Mouse (Mus musculus) CH12.LX (cell line): ENCODE measurements around the gene Cyb5b. TPM values are rescaled to one million over a fixed set of nuclear protein-coding genes. Genes with fewer than 3 reads are reported as not detected.

ENCODE experiments used
- DNase-seq: peaks from one replicate; pipeline ENCODE4 v3.0.0-alpha.2; 2013; ENCODE audit errors: extremely low read depth
- H3K27ac ChIP-seq: 2 replicates; pipeline ENCODE4 v1.5.1; 2012; ENCODE audit warnings: low read depth, mild to moderate bottlenecking, control low read depth, moderate library complexity; ENCODE audit not compliant: insufficient read depth
- H3K27me3 ChIP-seq: replicated peaks from 2 replicates; pipeline ENCODE3; 2012; ENCODE audit warnings: inconsistent platforms
- H3K36me3 ChIP-seq, 2 experiments: replicated peaks in 1 of 2; 2 replicates each; pipeline versions ENCODE3 to v1.6.1; 2012; ENCODE audit warnings: inconsistent platforms in 1 of 2, low read length in 1 of 2, mild to moderate bottlenecking in 1 of 2, mixed read lengths in 1 of 2, moderate library complexity in 1 of 2; ENCODE audit not compliant: control insufficient read depth in 1 of 2, insufficient read depth in 1 of 2
- H3K4me1 ChIP-seq, 2 experiments: 2 replicates each; pipeline ENCODE4 v1.6.1; 2012; ENCODE audit warnings: inconsistent platforms in 1 of 2, moderate library complexity in 1 of 2; ENCODE audit not compliant: insufficient read depth in 2 of 2, control insufficient read depth in 1 of 2
- H3K4me2 ChIP-seq: 2 replicates; pipeline ENCODE4 v1.6.1; 2012; ENCODE audit warnings: low read depth, mild to moderate bottlenecking, control low read depth; ENCODE audit not compliant: poor library complexity, insufficient read depth, severe bottlenecking
- H3K4me3 ChIP-seq, 3 experiments: fragments of 150-350 bp in 1 of 3; sonication (generic) in 1 of 3; replicated peaks in 1 of 3; 2 replicates each; pipeline versions ENCODE3 to v1.5.1; 2011 to 2012; ENCODE audit warnings: low read depth in 2 of 3, low read length in 2 of 3, mild to moderate bottlenecking in 2 of 3, moderate library complexity in 2 of 3, control low read depth in 1 of 3, improper control_type of control experiment in 1 of 3, inconsistent platforms in 1 of 3, mixed read lengths in 1 of 3; ENCODE audit not compliant: poor library complexity in 1 of 3
- H3K79me2 ChIP-seq: replicated peaks from 2 replicates; pipeline ENCODE4 v1.6.1; 2012; ENCODE audit warnings: mild to moderate bottlenecking, moderate library complexity; ENCODE audit not compliant: control insufficient read depth, poor library complexity, insufficient read depth, severe bottlenecking; ENCODE audit errors: extremely low read depth
- H3K9ac ChIP-seq: 2 replicates; pipeline ENCODE4 v1.6.1; 2012; ENCODE audit warnings: low read depth, mild to moderate bottlenecking, control low read depth, moderate library complexity; ENCODE audit not compliant: insufficient read depth
- H3K9me3 ChIP-seq: replicated peaks from 2 replicates; pipeline ENCODE3; 2012; ENCODE audit warnings: low read length, inconsistent platforms, mixed read lengths
- CTCF ChIP-seq, 2 experiments: IDR thresholded peaks in 1 of 2; conservative IDR thresholded peaks in 1 of 2; 2 replicates each; pipeline ENCODE4 v1.5.1; 2011 to 2012; ENCODE audit warnings: low read depth in 2 of 2, low read length in 2 of 2, improper control_type of control experiment in 1 of 2, inconsistent platforms in 1 of 2, mild to moderate bottlenecking in 1 of 2, moderate library complexity in 1 of 2
- GABPA ChIP-seq: IDR thresholded peaks from 2 replicates; pipeline ENCODE4 v1.6.1; 2012; ENCODE audit warnings: low read depth, low read length, improper control_type of control experiment, inconsistent platforms; ENCODE audit not compliant: insufficient replicate concordance
- JUN ChIP-seq: IDR thresholded peaks from 2 replicates; pipeline ENCODE4 v1.6.1; 2011; ENCODE audit warnings: low read depth, mild to moderate bottlenecking, low read length, improper control_type of control experiment, moderate library complexity; ENCODE audit not compliant: insufficient read depth
- JUND ChIP-seq: conservative IDR thresholded peaks from 2 replicates; pipeline ENCODE4 v1.6.1; 2011; ENCODE audit warnings: low read depth, low read length, improper control_type of control experiment
- MAZ ChIP-seq: IDR thresholded peaks from 2 replicates; pipeline ENCODE4 v1.6.1; 2012; ENCODE audit warnings: low read depth, mild to moderate bottlenecking, inconsistent platforms, low read length, improper control_type of control experiment, moderate library complexity
- MEF2A ChIP-seq: IDR thresholded peaks from 2 replicates; pipeline ENCODE4 v1.6.1; 2014; ENCODE audit warnings: low read depth, mild to moderate bottlenecking, inconsistent platforms, low read length, improper control_type of control experiment, borderline replicate concordance
- MXI1 ChIP-seq: IDR thresholded peaks from 2 replicates; pipeline ENCODE4 v1.6.1; 2011; ENCODE audit warnings: mild to moderate bottlenecking, low read depth, low read length, improper control_type of control experiment
- MYC ChIP-seq: IDR thresholded peaks from 2 replicates; pipeline ENCODE4 v1.6.1; 2011; ENCODE audit warnings: low read depth, mild to moderate bottlenecking, improper control_type of control experiment, low read length
- PAX5 ChIP-seq: IDR thresholded peaks from 2 replicates; pipeline ENCODE4 v1.6.1; 2012; ENCODE audit warnings: low read length, inconsistent platforms, mixed read lengths
- POLR2AphosphoS2 ChIP-seq: IDR thresholded peaks from 2 replicates; pipeline ENCODE4 v1.6.1; 2011; ENCODE audit warnings: low read depth, low read length, improper control_type of control experiment
- RAD21 ChIP-seq: IDR thresholded peaks from 2 replicates; pipeline ENCODE4 v1.6.1; 2011; ENCODE audit warnings: low read depth, mild to moderate bottlenecking, low read length, improper control_type of control experiment, moderate library complexity
- RCOR1 ChIP-seq: conservative IDR thresholded peaks from 2 replicates; pipeline ENCODE4 v1.6.1; 2012; ENCODE audit warnings: low read depth, mild to moderate bottlenecking, inconsistent platforms, low read length, improper control_type of control experiment
- SMC3 ChIP-seq: IDR thresholded peaks from 2 replicates; pipeline ENCODE4 v1.6.1; 2011; ENCODE audit warnings: low read depth, low read length, improper control_type of control experiment
- TBP ChIP-seq: conservative IDR thresholded peaks from 2 replicates; pipeline ENCODE4 v1.6.1; 2011; ENCODE audit warnings: low read depth, low read length, improper control_type of control experiment
- UBTF ChIP-seq: IDR thresholded peaks from 2 replicates; pipeline ENCODE4 v1.6.1; 2012; ENCODE audit warnings: low read depth, mild to moderate bottlenecking, inconsistent platforms, low read length, improper control_type of control experiment, moderate library complexity
- ZC3H11A ChIP-seq: IDR thresholded peaks from 2 replicates; pipeline ENCODE4 v1.6.1; 2012; ENCODE audit warnings: low read depth, mild to moderate bottlenecking, inconsistent platforms, low read length, improper control_type of control experiment
- dilution Hi-C: fragments of 300-500 bp; cut with MboI; formaldehyde crosslinking; loops from 2 replicates; pipeline ENCODE4 v1.14.3; 2020; ENCODE audit warnings: low sequenced_read_pairs; ENCODE audit not compliant: extremely low pct_unique_long_range_greater_than_20kb, extremely low pct_ligation_motif_present
- in situ Hi-C: fragments of 300-500 bp; cut with MboI; formaldehyde crosslinking; loops from 3 replicates; pipeline ENCODE4 v1.14.3; 2019; ENCODE audit warnings: low sequenced_read_pairs, low pct_ligation_motif_present, low pct_unique_long_range_greater_than_20kb, mixed read lengths
- polyA plus RNA-seq: library from polyadenylated mRNA; unstranded; fragments of >175 nt; gene quantifications from 2 replicates; pipeline ENCODE4 v1.2.1, GENCODE M21; 2012; ENCODE audit warnings: low read depth; ENCODE audit not compliant: insufficient read length
- total RNA-seq, 2 experiments: library from RNA; depleted of rRNA; stranded (reverse); fragments of 300-350 nt in 1 of 2; fragments of >200 nt in 1 of 2; gene quantifications; 2 replicates each; pipeline ENCODE4 v1.2.3; 2012 to 2014

The Cyb5b gene
- total and polyA plus RNA-seq, 3 experiments: 74.0 to 156 (median 108) TPM

- TF ChIP-seq RCOR1 (no peak), GABPA (no peak), MXI1 (no peak)
- peaks cover 0 to 8% of the 10 kb centered on the region in 2 experiments; a peak in 2 of 4 replicates for H3K4me1 ChIP-seq
- no peaks in the 10 kb centered on the region for H3K27me3 ChIP-seq
- dilution Hi-C loops: no loop called here
- no peak overlapping the region for H3K4me3 ChIP-seq
- no peaks in the 10 kb centered on the region for H3K36me3 ChIP-seq
- H3K4me2 ChIP-seq: no peak overlapping the region
- no peak for DNase-seq
- in situ Hi-C loops: no loop called here
- no peaks in the 10 kb centered on the region for H3K9me3 ChIP-seq
- no peak overlapping the region for H3K9ac ChIP-seq
- no peak overlapping the region for H3K27ac ChIP-seq
- H3K79me2 ChIP-seq: no peaks in the 10 kb centered on the region
Observed at GRCm38 (mm10) chr8:107218091-107218490, 67.7 kb downstream of the Cyb5b start.

GRCm38 (mm10) chr8:107219078-107219477 lies 68.6 kb downstream of the Cyb5b start:
- no peak overlapping the region for H3K27ac ChIP-seq
- DNase-seq: no peak

GRCm38 (mm10) chr8:107221924-107222851 lies 71.7 kb downstream of the Cyb5b start:
- no peak overlapping the region for H3K4me2 ChIP-seq
- TF ChIP-seq ZC3H11A: no peak
- no peak for TF ChIP-seq JUN
- no peak for TF ChIP-seq TBP
- no peak for TF ChIP-seq CTCF (conservative IDR thresholded peaks at IDR 0.05 in 1 of 2, IDR thresholded peaks at IDR 0.05 in 1 of 2; ENCODE audit: low read depth in 2 of 2, low read length in 2 of 2)
- no peak for TF ChIP-seq RAD21
- no peak for TF ChIP-seq UBTF
- TF ChIP-seq MEF2A: no peak
- H3K79me2 ChIP-seq: no peaks in the 10 kb centered on the region
- no peak overlapping the region for H3K4me3 ChIP-seq
- H3K9ac ChIP-seq: no peak overlapping the region
- H3K9me3 ChIP-seq: no peaks in the 10 kb centered on the region
- no peak overlapping the region for H3K27ac ChIP-seq
- H3K36me3 ChIP-seq: no peaks in the 10 kb centered on the region
- in situ Hi-C loops (no loop called here), dilution Hi-C loops (no loop called here)
- no peaks in the 10 kb centered on the region for H3K27me3 ChIP-seq
- DNase-seq: no peak
- peaks cover 3% of the 10 kb centered on the region in 2 experiments; a peak in 3 of 4 replicates for H3K4me1 ChIP-seq

More at GRCm38 (mm10) chr8:107219078-107219477, 68.6 kb downstream of the Cyb5b start:
- H3K4me2 ChIP-seq: no peak overlapping the region
- TF ChIP-seq TBP (no peak), JUN (no peak), GABPA (no peak), MAZ (no peak), JUND (no peak), SMC3 (no peak), PAX5 (no peak), POLR2AphosphoS2 (no peak), MYC (no peak)
- TF ChIP-seq, all 38 proteins: peak for 0
- Histone ChIP-seq H3K9me3 (no peaks in the 10 kb centered on the region), H3K9ac (no peak overlapping the region), H3K4me3 (no peak overlapping the region), H3K79me2 (no peaks in the 10 kb centered on the region), H3K4me1 (peaks cover 0 to 3% of the 10 kb centered on the region in 2 experiments; a peak in 2 of 4 replicates), H3K27me3 (no peaks in the 10 kb centered on the region), H3K36me3 (no peaks in the 10 kb centered on the region)
- dilution Hi-C loops (no loop called here), in situ Hi-C loops (no loop called here)
